Mouse (Mus musculus): ENCODE data around the gene Med12l.

- TF ChIP-seq CTCF (IDR thresholded peaks at IDR 0.05; ENCODE audit: low read depth) (no peak), EP300 (IDR thresholded peaks at IDR 0.05; ENCODE audit: low read depth) (no peak)
These were observed 290.3 kb downstream of the Med12l start for GRCm38 (mm10) chr3:59295699-59296562.
